Mouse (Mus musculus): Measurements from ENCODE around the gene Zbtb7b. TPM values are rescaled to one million over a fixed set of nuclear protein-coding genes. Genes with fewer than 3 reads are reported as not detected.

Zbtb7b gene
- polyA plus RNA-seq, 1 experiment from 2014 or later, result 1.2 TPM

- Histone ChIP-seq H3K9ac (ENCODE audit: low read depth, low read length) (no peak overlapping the region), H3K9me3 (ENCODE audit: control insufficient read depth, low read length) (no peaks in the 10 kb centered on the region), H3K36me3 (ENCODE audit: control insufficient read depth, insufficient read depth, low read length) (no peaks in the 10 kb centered on the region), H3K27ac (ENCODE audit: low read depth, low read length) (no peak overlapping the region), H3K4me2 (replicated peaks; ENCODE audit: low read depth, low read length) (no peak overlapping the region), H3K4me3 (ENCODE audit: low read depth, low read length) (no peak overlapping the region), H3K27me3 (ENCODE audit: control insufficient read depth, insufficient read depth, low read length) (no peaks in the 10 kb centered on the region), H3K4me1 (replicated peaks; ENCODE audit: control insufficient read depth, insufficient read depth, low read length) (0 out of 2 replicates have a peak, but pooled peaks cover 4% of the 10 kb centered on the region)
- ATAC-seq (ENCODE audit: low FRiP score) (no peak), DNase-seq (ENCODE audit: low spot score) (no peak)
- 92% methylated on average over 7 of the region's 7 CpGs for WGBS
Measured at GRCm38 (mm10) chr3:89343279-89343678, 51.3 kb downstream of the Zbtb7b start.

DNA sequence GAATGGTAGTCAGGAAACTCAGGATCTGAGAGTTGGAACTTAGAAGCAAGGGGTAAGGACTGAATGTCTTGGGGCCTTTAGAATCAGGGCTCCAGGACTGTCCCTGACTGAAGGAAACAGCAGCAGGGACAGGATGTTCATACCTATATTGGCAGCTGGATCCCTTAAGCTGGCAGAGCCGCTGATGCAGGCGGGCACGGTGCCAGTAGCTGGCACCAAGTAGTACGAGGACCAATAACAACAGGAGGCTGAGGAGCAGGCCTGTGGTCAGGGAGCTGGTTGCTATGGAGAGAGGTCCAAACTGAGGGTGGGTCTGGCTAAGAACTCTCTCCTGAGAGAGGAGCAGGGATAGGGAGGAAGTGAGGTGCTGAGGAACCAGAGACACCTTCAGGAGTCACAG lies 52.8 kb downstream of the Zbtb7b start:
- Histone ChIP-seq H3K4me2 (replicated peaks; ENCODE audit: low read depth, low read length) (no peak overlapping the region), H3K27me3 (ENCODE audit: control insufficient read depth, insufficient read depth, low read length) (no peaks in the 10 kb centered on the region), H3K4me3 (ENCODE audit: low read depth, low read length) (no peak overlapping the region), H3K9ac (ENCODE audit: low read depth, low read length) (no peak overlapping the region), H3K4me1 (replicated peaks; ENCODE audit: control insufficient read depth, insufficient read depth, low read length) (0 out of 2 replicates have a peak, but pooled peaks cover 4% of the 10 kb centered on the region), H3K27ac (ENCODE audit: low read depth, low read length) (no peak overlapping the region), H3K36me3 (ENCODE audit: control insufficient read depth, insufficient read depth, low read length) (no peaks in the 10 kb centered on the region), H3K9me3 (ENCODE audit: control insufficient read depth, low read length) (no peaks in the 10 kb centered on the region)
- 91% methylated on average over 4 of the region's 4 CpGs for WGBS
- DNase-seq (ENCODE audit: low spot score) (no peak), ATAC-seq (ENCODE audit: low FRiP score) (no peak)

DNA sequence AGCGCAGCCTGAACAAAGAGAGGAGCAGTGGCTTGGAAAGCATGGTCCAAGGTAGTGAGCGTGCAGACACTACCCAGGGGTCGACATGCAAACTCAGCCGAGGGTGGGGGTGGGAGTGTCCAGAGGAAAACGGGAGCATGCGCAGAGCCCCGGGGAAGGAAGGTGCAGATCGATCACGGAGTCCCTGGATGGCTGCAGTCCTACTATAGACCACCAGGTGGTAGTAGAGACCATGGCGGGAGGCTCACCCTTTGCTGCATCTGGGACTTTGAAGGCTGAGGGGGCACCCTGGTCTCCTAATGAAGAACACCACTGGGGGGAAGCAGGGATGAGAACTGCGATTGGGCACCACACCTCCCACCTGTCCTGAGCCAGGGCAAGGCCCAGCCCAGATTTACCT lies 54.1 kb downstream of the Zbtb7b start:
- Histone ChIP-seq H3K4me2 (replicated peaks; ENCODE audit: low read depth, low read length) (peak overlapping the region; percentile 40), H3K4me1 (replicated peaks; ENCODE audit: control insufficient read depth, insufficient read depth, low read length) (peaks cover 9% of the 10 kb centered on the region), H3K36me3 (ENCODE audit: control insufficient read depth, insufficient read depth, low read length) (no peaks in the 10 kb centered on the region), H3K27ac (ENCODE audit: low read depth, low read length) (no peak overlapping the region), H3K9me3 (ENCODE audit: control insufficient read depth, low read length) (no peaks in the 10 kb centered on the region), H3K9ac (ENCODE audit: low read depth, low read length) (peak overlapping the region; percentile 24; the same call in 1 of the 2 replicates), H3K4me3 (ENCODE audit: low read depth, low read length) (peak overlapping the region; percentile 19; the same call in 1 of the 2 replicates), H3K27me3 (ENCODE audit: control insufficient read depth, insufficient read depth, low read length) (no peaks in the 10 kb centered on the region)
- DNase-seq (ENCODE audit: low spot score) (peak; percentile 94), ATAC-seq (ENCODE audit: low FRiP score) (peak; percentile 38)
- WGBS, result 2% methylated on average over 11 of the region's 11 CpGs

DNA sequence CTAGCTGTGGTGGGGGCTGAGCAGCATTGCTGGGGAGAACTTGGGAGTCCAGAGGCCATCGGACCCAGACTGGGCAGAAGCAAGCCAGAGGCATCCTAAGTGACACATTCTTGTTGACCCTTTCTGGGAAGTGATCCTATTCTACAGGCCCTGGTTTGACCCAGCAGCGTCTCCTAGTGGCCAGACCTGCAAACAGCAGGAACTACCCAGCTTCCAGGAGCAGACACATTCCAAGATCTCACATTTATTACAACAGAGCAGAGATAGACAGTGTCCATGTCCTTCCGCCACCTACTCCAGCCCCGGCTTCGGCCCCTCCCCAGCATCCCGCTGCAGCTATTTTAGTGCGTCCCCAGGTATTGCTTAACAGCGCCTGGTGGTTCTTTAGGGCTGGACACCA lies 55.2 kb downstream of the Zbtb7b start:
- Histone ChIP-seq H3K36me3 (ENCODE audit: control insufficient read depth, insufficient read depth, low read length) (no peaks in the 10 kb centered on the region), H3K27ac (ENCODE audit: low read depth, low read length) (no peak overlapping the region), H3K27me3 (ENCODE audit: control insufficient read depth, insufficient read depth, low read length) (no peaks in the 10 kb centered on the region), H3K9me3 (ENCODE audit: control insufficient read depth, low read length) (no peaks in the 10 kb centered on the region), H3K4me1 (replicated peaks; ENCODE audit: control insufficient read depth, insufficient read depth, low read length) (peaks cover 9% of the 10 kb centered on the region), H3K4me3 (ENCODE audit: low read depth, low read length) (no peak overlapping the region), H3K4me2 (replicated peaks; ENCODE audit: low read depth, low read length) (no peak overlapping the region), H3K9ac (ENCODE audit: low read depth, low read length) (no peak overlapping the region)
- ATAC-seq (ENCODE audit: low FRiP score) (peak; percentile 6; the same call in 1 of the 2 replicates), DNase-seq (ENCODE audit: low spot score) (peak; percentile 92)
- WGBS, result 28% methylated on average over 8 of the region's 8 CpGs

DNA sequence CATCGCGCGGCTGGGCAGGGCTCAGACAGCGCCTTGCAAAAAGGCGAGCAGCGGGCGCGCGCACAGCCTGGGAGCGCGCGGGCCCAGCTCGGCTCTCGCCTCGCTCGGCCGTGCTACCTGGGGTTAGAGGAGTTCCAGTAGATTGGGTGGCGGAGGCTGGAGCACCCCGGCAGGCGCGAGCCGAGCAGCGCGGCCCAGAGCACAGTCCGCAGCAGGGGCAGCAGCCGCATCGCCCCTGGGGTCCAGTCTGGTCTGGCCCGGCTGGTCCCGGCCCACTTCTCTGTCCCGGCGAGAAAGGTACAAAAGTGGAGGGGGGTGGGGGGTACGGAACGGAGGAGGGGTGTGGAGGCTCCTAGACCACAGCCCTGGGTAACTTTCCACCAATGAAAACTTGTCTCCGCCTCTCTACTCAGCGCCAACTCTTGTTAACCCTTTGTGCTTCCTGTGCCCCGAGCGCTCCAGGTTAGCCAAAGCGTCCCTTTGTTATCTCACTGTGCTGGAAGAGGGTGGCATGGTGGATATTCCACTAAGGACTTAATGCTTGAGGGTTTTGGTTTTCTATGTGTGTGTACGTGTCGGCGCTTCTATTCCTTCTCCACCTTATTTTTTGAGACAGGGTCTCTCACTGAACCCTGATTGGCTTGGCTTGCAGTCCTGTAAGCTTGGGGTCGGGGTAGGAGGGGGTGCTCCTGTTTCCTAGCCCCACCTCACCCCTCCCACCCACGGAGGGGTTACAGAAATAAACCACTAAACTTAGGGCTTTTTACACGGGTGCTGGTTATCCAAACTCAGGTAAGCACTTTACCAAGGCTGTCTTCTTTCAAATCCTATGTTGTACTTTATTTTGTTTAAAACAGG lies 56.6 kb downstream of the Zbtb7b start, which contains the start of gene Efna4:
TSS of gene Efna4 (minus strand) at position 308 of the 858 bp plus-strand sequence.
- Histone ChIP-seq H3K4me2 (replicated peaks; ENCODE audit: low read depth, low read length) (peak within 1 kb of the TSS; percentile 66), H3K27ac (ENCODE audit: low read depth, low read length) (peak within 1 kb of the TSS; percentile 82), H3K9me3 (ENCODE audit: control insufficient read depth, low read length) (no peaks in the 10 kb centered on the region), H3K36me3 (ENCODE audit: control insufficient read depth, insufficient read depth, low read length) (0 out of 2 replicates have a peak, but pooled peaks cover 6% of the 10 kb centered on the region), H3K4me3 (ENCODE audit: low read depth, low read length) (peak within 1 kb of the TSS; percentile 76), H3K4me1 (replicated peaks; ENCODE audit: control insufficient read depth, insufficient read depth, low read length) (peaks cover 10% of the 10 kb centered on the region), H3K9ac (ENCODE audit: low read depth, low read length) (peak within 1 kb of the TSS; percentile 87), H3K27me3 (ENCODE audit: control insufficient read depth, insufficient read depth, low read length) (no peaks in the 10 kb centered on the region)
- peak; percentile 84 for ATAC-seq (ENCODE audit: low FRiP score)
- WGBS, result under 1% methylated on average over 40 of the region's 44 CpGs
- DNase-seq (ENCODE audit: low spot score), result peak; percentile 83

DNA sequence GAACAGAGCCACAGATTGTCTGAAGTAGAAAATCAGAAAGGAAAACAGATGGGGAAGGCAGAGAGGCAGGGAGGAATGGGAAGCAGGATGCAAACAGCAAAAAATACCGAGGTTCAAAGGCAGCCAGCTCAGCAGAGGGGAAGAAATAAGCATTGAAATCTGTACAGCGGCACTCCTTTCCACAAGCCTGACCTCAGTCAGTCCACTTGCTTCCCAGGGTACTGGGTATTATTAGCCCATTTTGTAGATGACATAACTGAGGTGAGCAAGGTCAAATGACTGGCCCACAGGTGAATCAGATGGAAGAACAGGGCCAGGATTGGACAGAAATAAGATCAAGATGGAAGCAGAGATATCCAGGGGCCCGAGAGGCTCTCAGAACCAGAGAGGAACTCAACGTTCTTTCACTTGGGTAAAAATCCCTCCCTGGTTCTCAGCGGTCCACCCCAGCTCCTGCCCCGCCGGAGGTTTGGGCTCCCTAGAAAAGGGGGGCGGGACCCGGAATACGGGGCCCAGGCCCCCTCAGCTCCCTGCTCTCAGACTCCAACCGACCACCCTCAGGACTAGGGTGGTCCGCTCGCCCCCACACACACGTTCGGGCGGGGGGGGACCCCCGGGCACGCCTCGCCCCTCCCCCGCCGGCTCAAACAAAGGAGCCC lies 57.4 kb downstream of the Zbtb7b start:
- Histone ChIP-seq H3K27me3 (ENCODE audit: control insufficient read depth, insufficient read depth, low read length) (no peaks in the 10 kb centered on the region), H3K36me3 (ENCODE audit: control insufficient read depth, insufficient read depth, low read length) (0 out of 2 replicates have a peak, but pooled peaks cover 6% of the 10 kb centered on the region), H3K4me1 (replicated peaks; ENCODE audit: control insufficient read depth, insufficient read depth, low read length) (peaks cover 14% of the 10 kb centered on the region), H3K9me3 (ENCODE audit: control insufficient read depth, low read length) (no peaks in the 10 kb centered on the region), H3K9ac (ENCODE audit: low read depth, low read length) (peak overlapping the region; percentile 87), H3K4me3 (ENCODE audit: low read depth, low read length) (peak overlapping the region; percentile 76), H3K27ac (ENCODE audit: low read depth, low read length) (peak overlapping the region; percentile 82), H3K4me2 (replicated peaks; ENCODE audit: low read depth, low read length) (peak overlapping the region; percentile 66)
- WGBS, result 0% methylated on average over 21 of the region's 21 CpGs
- DNase-seq (ENCODE audit: low spot score) (no peak), ATAC-seq (ENCODE audit: low FRiP score) (no peak; the same call in none of the 2 replicates)

DNA sequence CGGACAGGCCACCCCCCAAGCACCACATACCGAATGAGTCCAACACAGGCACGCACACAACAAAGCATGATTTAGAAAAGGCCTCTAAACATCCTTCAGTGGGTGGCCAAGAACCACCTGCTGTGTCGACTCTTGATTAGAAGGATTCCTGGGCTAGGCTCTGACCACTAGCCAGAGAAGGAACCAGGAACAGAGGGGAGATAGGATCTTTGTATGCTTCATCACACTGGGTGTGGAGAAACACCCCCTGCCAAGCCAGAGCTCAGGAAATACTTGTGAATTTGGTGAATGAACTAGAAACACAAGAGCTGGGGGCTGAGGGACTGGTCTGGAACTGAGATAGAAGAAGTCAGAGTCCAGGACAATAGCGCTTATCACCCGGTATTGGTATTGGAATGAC lies 58.0 kb downstream of the Zbtb7b start:
- H3K27me3 ChIP-seq (ENCODE audit: control insufficient read depth, insufficient read depth, low read length), result no peaks in the 10 kb centered on the region
- peak overlapping the region; percentile 66 for H3K4me2 ChIP-seq (replicated peaks; ENCODE audit: low read depth, low read length)
- peaks cover 15% of the 10 kb centered on the region for H3K4me1 ChIP-seq (replicated peaks; ENCODE audit: control insufficient read depth, insufficient read depth, low read length)
- DNase-seq (ENCODE audit: low spot score), result peak; percentile 20
- H3K36me3 ChIP-seq (ENCODE audit: control insufficient read depth, insufficient read depth, low read length), result 0 out of 2 replicates have a peak, but pooled peaks cover 6% of the 10 kb centered on the region
- H3K9ac ChIP-seq (ENCODE audit: low read depth, low read length), result peak overlapping the region; percentile 87
- H3K9me3 ChIP-seq (ENCODE audit: control insufficient read depth, low read length), result no peaks in the 10 kb centered on the region
- no peak overlapping the region for H3K27ac ChIP-seq (ENCODE audit: low read depth, low read length)
- no peak for ATAC-seq (ENCODE audit: low FRiP score)
- H3K4me3 ChIP-seq (ENCODE audit: low read depth, low read length), result peak overlapping the region; percentile 76
- WGBS, result 7% methylated on average over 6 of the region's 6 CpGs

DNA sequence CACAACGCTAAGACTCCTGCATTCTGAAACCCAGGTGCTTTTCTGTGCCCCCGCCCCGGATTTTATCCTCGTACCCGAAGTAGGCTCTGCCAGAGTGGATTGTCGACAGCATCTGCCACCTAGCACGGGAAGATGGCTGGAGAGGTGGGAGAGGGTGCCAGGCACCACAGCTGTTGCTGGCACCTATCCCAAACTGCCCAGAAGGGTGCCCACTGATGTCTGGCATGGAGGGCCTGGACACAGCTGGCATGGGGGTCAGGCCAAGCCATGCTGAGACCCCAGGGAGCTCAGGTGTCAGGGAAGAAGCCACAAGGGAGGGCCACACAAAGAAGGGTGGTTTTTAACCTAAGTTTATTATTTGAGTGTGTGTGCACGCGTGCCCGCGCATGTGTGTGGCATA lies 61.5 kb downstream of the Zbtb7b start:
- DNase-seq (ENCODE audit: low spot score) (no peak), ATAC-seq (ENCODE audit: low FRiP score) (no peak)
- peaks cover 18% of the 10 kb centered on the region for H3K4me1 ChIP-seq (replicated peaks; ENCODE audit: control insufficient read depth, insufficient read depth, low read length)
- H3K9me3 ChIP-seq (ENCODE audit: control insufficient read depth, low read length), result no peaks in the 10 kb centered on the region
- H3K27me3 ChIP-seq (ENCODE audit: control insufficient read depth, insufficient read depth, low read length), result no peaks in the 10 kb centered on the region
- H3K27ac ChIP-seq (ENCODE audit: low read depth, low read length), result no peak overlapping the region
- no peak overlapping the region for H3K4me2 ChIP-seq (replicated peaks; ENCODE audit: low read depth, low read length)
- H3K36me3 ChIP-seq (ENCODE audit: control insufficient read depth, insufficient read depth, low read length), result 0 out of 2 replicates have a peak, but pooled peaks cover 6% of the 10 kb centered on the region
- 75% methylated on average over 11 of the region's 11 CpGs for WGBS
- H3K4me3 ChIP-seq (ENCODE audit: low read depth, low read length), result no peak overlapping the region
- H3K9ac ChIP-seq (ENCODE audit: low read depth, low read length), result no peak overlapping the region

All from hindbrain, embryonic 11.5 days (tissue).